Mouse (Mus musculus) heart, postnatal 10 days (tissue): ENCODE measurements at regions not wholly inside any gene's neighbourhood (a gene's known extent, or its start where the extent isn't known, plus 50 kb on each side); places are given as distances from the start of the nearest gene placed in this dataset.
"Not testable (repeated sequence)": the region's sequence is repeated elsewhere in the genome, so short reads cannot be mapped to it uniquely, and the experiment has no call there.

ENCODE experiments used
- DNase-seq, 2 experiments: peaks; one replicate each; pipeline ENCODE4 v3.0.0; 2021
- intact Hi-C: fragments of 180-260 bp; cut with DNase I; formaldehyde crosslinking; loops from one replicate; pipeline ENCODE4 v1.15.1; 2025

DNA sequence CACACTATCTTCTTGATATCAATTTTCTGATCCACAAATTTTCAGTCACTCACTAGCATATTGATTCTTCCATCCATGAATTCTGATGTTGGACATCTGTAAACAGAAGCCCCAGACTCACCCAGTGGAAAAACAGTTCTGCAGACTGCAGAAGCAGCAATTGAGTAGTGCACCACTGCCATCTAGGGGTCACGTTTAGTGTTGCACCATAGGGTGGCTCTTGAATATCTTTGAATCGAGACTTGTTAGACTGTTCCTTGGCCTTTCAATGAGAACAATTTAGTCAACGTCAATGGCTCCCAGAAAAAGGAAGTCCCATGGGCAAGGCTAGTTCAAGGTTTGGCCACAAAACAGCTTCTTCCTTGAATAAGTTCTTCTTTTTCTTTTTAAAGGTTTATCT is 828.1 kb downstream of the Gm10330 start:
- peak; percentile 6 to 23 for DNase-seq
- intact Hi-C loops, result not testable (repeated sequence)

GRCm38 (mm10) chr12:22906156-22906555 is 873.9 kb downstream of the Gm10330 start:
- intact Hi-C loops, result not testable (repeated sequence)
- peak; percentile 1 to 3 for DNase-seq
